Mouse (Mus musculus) heart, adult 8-10 months (tissue): ENCODE data around the gene Smarcd1. TPM values are rescaled to one million over a fixed set of nuclear protein-coding genes. Genes with fewer than 3 reads are reported as not detected.

Source experiments
- DNase-seq: peaks from one replicate; pipeline ENCODE4 v3.0.0; 2022; ENCODE audit warnings: low spot score
- total RNA-seq, 4 experiments: library from RNA; stranded (reverse); gene quantifications; 2 replicates each; pipeline ENCODE4 v1.2.4; 2022

Smarcd1 gene
- total RNA-seq, result 10 to 100 TPM; 21.7 to 25.8 (median 24.5) TPM

DNA sequence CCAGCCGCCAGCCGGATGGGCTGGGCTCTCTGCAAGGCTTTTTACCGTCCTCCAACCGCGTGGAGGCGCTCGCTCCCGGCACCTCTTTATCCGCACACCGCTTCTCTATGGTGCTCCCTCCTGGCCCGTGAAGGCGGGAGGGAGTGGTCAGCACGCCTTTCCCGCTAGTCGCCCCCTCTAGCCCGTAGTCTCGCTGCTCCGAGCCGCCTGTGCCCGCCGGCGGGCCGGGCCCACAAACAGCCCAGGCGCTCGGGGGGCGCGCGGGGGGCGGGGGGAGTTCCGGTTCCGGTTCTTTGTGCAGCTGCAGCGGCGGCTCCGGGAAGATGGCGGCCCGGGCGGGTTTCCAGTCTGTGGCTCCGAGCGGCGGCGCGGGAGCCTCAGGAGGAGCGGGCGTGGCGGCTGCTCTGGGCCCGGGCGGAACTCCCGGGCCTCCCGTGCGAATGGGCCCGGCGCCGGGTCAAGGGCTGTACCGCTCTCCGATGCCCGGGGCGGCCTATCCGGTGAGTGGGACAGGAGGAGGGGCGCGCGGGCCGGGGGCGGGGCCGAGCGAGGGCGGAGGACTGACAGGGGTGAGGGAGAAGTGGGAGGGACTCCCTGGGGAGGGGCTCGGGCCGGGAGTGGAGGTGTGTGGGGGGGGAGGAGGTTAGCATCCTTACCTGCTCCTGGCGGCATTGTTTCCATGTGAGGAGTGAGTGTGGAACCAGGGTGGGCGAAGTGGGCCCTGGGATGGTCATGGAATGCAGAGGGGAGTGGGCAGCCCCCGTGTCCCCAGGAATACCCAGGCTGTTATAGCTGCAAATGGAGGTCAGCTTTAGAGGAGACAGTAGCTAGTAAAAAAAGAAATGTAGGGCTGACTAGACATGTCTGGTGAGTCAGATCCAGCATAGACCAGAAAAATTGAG, at the start of gene Smarcd1:
TSS of gene Smarcd1 (plus strand) at position 131 of the 902 bp plus-strand sequence.
- peak; percentile 94 for DNase-seq

DNA sequence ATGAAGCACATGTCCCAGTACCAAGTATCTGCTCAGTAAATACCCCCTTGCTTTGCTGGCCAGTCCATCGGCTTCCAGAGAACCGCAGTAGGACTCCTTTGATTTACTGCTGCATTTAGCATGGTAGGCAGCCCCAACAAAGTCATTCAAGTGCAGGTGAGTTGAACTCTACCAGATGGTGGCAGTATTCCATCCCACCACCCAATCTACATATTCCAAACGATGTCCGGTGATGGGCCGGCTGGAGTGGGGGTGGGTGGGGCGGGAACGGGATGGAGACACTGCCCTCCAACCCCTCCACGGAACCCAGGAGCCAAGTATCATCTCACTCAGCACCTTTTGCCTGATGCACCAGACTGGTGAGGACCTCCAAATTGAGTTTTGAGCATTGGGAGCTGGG, 48.6 kb upstream of the Smarcd1 start:
- no peak for DNase-seq

DNA sequence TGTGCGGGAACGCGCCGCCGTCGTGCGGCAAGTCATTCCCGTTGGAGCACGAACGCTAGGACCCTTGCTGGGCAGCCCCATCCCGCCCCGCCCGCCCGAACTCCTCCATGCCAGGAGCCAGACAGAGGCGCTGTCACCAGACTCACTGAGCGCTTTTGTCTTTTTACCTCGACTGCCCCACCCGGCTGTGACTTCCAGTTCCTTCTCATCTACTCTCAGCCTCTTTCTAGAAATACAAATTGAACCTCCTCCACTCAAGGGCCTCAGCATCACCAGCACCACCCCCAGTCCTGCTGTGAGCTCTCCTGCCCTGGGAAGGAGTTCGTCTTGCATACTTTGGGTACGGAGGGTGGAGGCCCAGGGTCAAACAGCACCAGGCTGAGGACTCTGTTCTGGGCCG, 48.1 kb upstream of the Smarcd1 start:
- DNase-seq, result no peak

DNA sequence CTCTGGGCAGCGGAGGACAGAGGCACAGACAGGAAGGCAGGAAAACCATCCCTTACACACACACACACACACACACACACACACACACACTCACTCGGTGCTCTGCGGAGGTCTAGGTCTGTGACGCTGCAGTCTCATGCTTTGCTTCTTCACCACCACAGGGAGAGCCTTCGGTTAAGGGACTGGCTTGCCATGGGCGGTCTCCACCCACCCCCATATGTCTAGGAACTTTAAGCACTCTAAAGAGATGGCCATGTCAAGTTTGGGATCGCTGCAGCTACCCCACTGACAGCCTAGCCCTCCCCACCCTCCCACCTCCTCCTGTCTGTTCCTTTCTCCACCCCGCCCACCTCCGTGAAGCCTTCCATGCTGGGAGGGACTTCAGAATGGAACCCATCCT, 46.0 kb upstream of the Smarcd1 start:
- DNase-seq, result no peak

DNA sequence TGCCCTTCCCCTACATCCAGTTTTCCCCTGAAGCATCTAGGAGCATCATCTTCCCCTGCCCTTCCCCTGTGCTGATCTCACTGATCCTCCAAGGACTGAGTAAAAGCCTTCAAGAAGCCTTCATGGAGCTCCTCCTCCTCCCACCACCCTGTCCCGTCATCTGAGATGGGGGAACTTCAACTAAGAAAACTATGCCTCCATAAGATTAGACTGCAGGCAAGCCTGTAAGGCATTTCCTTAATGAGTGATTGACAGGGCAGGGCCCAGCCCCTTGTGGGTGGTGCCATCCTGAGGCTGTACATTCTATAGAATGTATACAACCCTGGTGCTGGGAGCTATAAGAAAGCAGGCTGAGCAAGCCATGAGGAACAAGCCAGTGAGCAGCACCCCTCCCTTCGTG, 43.5 kb upstream of the Smarcd1 start:
- no peak for DNase-seq

DNA sequence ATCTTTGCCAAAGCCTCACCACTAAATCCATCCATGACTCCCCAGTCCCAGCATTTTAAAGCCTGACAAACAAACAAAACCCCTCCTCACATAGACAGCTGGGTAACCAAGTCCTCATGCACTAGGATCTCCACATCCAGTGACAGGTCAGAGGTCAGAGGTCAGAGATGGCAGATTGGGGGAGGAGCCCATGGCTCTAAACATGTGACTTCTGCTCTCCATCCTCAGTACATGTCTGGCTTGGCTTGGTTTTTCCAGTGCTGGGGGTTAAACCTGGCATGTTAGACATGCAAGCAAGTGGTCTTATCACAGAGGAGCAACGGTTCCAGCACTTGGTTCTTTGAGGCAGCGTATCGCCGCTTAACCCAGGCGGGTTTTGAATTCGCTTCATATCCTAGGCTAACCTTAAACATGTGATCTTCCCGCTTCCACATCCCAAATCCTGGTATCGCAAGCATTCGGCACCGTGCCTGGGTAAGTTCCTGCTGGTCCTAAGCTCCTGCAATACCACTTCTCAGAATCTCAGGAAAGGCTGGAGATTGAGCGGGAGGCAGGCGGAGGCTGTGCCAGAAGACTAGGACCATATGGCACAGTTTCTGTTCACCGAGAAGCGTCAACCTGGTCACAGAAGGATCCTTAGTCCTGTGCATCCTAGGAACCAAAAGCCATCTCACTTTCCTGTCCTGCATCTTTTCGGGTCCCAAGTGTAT, 40.7 kb upstream of the Smarcd1 start:
- DNase-seq, result no peak

DNA sequence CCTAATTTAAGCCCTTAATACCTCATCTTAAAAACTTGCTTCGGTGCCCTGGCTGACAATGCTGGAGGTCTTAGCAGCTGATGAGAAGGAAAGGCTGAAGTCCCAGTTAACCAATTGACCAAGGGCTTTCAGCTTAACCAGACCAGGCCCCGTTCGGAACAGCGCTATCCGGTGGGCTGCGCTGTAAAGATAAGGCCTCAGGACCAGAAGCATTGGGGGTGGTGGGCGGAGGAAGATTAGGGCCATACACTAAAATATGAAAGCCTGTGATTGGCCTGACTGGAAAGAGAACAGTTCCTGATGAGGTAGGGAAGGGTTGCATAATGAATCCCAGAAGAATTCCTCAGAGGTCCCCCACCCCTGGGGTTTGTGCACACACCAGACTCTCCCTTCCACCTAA, 39.6 kb upstream of the Smarcd1 start:
- DNase-seq, result no peak

DNA sequence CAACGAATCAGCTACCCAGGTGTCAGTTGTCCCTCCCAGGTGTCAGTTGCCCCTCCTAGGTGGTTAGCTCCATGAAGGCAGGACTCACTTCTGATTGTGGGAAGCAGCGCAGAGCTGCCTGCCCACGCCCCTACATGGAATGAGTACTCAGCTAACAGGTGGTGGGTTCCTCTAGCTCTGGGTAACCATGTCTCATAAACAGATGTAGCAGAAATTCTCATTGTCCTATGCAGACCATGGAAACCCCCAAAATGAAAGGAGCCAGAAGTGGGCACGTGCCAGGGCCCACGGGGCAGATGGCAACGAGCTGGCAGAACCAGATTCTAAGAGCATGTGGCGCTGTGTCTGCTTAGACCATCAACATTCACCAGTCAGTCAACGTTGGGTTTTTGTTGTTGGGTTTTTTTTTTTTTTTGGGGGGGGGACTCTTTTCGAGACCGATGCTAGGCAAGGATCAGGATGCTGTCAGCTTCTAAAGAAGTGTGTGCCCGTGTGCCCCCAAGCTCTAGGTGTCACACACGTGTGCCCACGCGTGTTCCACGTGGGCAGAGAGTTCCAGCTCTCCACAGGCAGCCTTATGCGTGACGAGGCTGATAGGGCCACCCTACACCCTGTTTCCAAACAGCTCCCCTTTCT, 37.8 kb upstream of the Smarcd1 start:
- DNase-seq, result no peak

DNA sequence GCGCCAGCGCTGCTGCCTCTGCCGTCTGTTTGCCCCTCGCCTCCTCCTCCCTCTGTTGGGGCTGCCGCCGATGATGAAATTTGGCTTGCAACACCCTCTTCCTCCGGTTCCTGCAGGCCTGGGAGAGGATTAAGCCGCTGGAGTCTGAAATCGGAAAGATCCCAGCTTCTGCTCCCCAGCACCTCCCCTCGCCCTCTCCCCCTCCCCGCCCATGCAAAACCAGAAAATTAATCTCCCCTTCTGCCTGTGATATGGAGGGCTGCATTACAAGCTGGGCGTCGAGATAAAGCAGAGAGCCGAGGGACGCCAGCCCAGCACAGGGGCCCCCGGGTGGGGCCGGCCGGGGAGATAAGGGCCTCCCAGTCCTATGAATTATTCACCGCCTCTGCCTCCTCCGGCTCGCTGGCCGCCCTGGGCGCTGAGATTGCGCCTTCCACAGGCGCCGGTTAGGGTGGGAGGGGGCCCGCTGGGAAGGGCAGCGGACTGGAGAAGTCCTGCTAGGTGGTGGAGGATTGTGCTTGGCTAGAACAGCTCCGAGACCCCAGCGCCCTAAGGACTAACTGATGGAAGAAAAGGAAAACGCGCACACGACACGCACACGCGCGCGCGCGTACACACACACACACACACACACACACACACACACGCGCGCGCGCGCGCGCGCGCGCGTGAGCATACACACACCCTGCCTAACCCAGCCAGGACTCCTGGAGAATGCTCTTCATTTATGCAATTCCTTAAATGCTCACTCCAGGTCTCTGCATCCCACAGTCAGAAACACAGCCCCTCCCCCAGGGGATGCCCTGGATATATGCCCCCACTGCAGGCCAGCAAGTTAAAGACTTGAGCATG, 37.1 kb upstream of the Smarcd1 start:
- DNase-seq, result no peak

DNA sequence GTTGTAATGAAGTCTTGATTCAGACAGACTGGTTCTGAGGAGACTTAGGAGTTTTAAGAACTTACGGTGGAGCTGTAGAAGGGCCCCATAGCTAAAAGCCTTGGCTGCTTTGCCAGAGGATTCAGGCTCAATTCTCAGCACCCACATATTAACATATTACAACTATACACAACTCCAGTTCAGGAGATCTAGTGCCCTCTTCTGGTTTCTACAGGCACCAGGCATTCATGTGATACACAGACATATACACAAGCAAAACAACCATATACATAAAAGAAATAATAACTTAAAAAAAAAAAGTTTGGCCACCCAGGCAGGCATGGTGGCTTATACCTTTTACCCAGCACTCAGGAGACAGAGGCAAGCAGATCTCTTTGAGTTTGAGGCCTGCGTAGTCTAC, 34.4 kb upstream of the Smarcd1 start:
- DNase-seq, result no peak

DNA sequence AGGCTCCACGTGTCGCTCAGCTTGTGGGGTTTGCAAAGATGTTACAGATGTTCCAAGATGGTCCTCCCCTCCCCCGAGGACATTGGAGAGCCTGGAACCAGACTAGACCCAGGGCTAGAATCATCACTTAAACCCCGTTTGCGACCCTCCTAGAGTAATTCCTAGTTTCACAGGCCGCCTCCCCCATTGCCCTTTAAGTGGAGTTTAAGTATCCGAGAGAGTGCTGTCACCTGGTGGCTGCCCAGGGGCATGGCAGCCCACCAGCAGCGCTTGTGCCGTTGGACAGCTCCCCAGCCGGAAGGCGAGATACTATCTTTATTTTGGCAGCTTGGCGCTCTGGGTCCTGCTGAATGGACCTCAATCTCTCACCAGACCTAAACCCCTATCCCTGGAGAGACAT, 33.0 kb upstream of the Smarcd1 start:
- DNase-seq, result peak; percentile 57

DNA sequence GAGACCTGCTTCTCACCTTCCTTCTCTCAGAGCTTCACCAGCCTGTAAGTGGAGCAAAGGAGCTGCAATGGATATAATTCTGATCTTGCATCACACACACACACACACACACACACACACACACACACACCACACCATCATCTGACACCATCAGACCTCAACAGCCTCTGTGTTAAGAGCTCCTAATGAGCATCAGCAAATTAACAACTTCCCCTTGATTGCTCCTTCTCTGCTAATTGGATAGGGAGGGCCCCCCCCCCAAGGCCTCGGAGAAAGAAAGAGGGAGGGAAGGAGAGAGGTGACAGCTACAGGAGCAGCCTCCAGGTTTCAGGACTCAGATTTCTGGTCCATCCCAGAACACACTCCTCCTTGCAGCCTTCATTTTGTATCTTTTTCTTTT, 32.5 kb upstream of the Smarcd1 start:
- DNase-seq, result no peak

DNA sequence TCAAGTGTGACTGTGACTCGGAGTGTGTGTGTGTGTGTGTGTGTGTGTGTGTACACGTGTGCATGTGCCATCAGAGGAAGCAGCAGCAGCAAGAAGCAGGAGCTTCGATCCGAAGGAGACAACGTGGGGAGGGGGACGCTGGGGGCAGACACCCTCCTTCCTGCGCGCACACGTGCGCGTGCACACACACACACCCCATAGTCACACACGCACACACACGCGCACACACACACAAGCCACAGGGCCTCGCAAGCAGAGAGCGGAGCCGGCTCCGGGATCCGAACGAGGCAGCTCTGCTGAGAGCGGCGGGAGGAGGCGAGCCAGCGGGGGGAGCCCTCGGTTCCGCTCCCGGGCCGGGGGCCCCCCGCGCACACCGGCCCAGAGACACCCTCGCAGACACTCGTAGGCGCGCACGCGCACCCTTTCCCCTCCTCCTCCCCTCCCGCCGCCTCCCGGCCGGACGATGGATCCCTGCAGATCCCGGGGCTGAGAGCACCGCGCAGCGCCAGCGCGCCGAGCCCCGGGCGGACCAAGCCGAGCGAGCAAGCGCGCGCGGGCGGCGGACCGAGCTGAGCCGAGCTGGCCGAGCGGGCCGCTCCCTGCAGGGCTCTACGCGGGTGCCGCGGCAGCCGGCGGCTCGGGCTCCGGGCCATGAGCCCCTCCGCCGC, 31.6 kb upstream of the Smarcd1 start, which contains the start of gene Asic1:
TSS of gene Asic1 (plus strand) at position 215 of the 668 bp plus-strand sequence.
- peak; percentile 36 for DNase-seq

DNA sequence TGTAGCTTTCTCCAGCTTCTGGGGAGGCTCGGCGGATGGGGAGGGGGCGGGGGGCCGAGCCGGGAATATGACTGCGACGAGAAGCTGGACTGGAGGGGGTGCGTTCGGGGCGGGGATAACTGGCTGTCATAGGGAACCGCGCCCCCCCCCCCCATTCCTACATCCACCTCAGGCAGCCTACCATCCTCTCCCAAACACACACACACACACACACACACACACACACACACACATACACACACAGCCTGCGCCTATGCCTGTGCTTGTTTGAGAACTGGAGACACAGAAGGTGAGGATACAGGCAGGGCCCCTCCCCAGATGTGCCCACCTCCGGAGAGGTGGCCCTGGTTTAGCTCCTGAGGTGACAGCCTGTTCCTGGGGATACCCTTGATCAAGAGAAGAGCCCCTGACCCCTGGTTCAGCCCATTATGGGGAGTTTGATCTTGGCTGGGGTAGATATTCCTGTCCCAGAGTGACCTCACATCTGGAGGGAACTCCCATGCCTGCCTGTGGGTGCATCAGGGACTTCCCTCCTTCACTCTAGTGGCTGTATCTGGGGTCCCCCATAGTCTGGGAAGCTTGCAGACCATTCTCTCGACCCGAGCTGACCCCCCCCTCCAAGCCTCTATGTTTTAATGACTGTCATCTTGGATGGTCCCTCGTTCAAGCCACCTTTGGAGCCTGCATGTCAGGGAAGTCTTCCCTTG, 30.8 kb upstream of the Smarcd1 start:
- no peak for DNase-seq

DNA sequence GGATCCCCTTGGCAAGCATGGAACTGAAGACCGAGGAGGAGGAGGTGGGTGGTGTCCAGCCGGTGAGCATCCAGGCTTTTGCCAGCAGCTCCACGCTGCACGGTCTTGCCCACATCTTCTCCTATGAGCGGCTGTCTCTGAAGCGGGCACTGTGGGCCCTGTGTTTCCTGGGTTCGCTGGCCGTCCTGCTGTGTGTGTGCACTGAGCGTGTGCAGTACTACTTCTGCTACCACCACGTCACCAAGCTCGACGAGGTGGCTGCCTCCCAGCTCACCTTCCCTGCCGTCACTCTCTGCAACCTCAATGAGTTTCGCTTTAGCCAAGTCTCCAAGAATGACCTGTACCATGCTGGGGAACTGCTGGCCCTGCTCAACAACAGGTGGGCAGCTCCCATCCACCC, 30.1 kb upstream of the Smarcd1 start:
- no peak for DNase-seq

DNA sequence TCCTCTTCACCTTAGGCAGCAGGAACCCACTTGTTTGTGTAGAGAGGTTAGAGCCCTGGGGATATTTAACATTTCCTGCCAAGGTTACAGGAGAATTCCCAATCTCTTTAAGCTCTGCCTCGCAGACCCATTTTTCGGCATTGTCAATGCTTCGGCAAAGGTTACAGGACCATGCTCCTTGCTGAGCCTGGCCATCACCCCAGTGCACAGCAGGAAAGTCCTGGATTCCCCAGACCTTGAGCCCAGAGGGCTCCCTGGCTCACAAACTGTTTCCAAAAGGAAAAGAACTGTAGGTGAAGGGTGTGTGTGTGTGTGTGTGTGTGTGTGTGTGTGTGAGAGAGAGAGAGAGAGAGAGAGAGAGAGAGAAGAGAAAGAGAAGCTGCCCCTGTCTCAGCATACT, 27.1 kb upstream of the Smarcd1 start:
- DNase-seq, result no peak

DNA sequence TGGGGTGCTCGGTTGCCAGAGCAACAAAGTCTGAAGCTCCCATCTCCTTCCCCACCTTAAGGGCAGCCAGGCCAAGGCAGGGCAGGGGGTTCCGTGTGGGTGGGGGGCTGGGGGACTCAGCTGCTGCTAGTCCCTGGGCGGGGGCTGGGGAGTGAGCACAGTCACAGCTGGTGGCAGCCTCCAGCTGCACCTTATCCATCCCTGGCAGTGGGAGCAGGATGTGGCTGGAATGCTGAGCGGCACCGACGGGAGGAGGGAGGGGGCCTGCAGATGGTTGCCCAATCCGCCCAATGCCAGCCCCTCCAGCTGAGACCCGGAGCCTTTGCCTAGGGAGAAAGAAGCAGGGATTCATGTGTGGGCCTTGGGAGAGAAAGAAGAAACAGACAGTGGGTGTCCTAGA, 24.8 kb upstream of the Smarcd1 start:
- DNase-seq, result no peak

DNA sequence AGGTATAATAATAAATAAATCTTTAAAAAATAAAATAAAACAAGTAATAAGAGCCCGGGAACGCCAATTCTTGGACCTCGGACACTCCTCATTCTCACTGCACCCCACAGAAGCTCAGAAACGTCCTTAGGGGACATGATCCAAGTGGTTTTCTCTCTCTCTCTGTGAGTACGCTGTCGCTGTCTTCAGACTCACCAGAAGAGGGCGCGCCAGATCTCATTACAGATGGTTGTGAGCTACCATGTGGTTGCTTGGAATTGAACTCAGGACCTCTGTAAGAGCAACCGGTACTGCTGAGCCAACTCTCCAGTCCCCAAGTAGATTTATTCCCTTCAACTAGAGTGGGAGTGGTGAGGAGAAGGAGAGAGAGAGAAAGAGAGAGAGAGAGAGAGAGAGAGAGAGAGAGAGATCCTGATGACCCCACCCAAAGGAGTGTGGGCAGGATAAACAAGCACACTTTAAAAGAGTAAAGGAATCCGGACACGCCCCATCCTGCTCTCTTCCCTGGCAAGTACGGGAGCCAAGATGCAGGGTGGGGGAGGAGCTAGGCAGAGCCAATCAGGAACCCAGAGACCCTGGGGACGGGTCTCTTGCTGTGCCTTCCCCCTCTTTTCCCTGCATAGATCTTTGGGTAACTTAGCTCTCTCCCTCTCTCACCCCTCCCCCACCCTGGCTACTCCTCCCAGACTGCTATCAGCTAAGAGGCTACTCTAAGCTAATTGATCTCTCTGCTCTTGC, 23.7 kb upstream of the Smarcd1 start:
- DNase-seq, result no peak

DNA sequence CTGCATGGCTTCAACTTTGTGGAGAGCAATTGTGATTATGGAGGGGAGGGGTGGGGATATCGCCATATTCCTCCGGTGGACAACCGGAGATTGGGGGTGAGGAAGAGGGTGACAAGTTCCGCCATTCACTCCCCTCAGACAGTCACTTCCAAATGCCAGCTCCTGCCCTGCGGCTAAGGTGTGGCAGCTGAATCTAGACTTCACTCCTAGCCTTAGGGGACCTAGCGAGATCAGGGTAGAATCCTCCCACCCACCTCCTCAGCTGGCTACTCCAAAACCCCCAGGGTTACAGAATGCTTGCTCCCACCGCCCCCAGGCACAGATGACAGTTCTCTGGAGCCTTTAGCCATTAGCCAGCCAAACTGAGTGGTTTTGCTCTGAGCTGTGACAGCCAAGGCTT, 22.9 kb upstream of the Smarcd1 start:
- DNase-seq, result no peak

DNA sequence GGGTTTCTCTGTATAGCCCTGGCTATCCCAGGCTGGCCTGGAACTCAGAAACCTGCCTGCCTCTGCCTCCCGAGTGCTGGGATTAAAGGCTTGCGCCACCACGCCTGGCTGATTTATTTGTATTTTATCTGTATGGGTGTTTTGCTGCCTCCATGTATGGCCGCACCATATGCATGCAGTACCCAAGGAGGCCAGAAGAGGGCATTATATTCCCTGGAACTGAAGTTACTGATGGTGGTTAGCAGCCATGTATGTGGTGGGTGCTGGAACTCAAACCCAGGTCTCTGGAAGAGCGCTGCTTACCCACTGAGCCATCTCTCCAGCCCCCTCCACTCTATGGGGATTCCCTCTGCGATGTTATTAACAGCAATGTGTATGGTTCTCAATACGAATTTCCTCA, 19.0 kb upstream of the Smarcd1 start:
- no peak for DNase-seq
